Mouse (Mus musculus) stomach, postnatal 0 days (tissue): ENCODE results near the gene Rxrb. TPM values are rescaled to one million over a fixed set of nuclear protein-coding genes. Genes with fewer than 3 reads are reported as not detected.

Experiments used
- ATAC-seq: fragments of 200-750 bp; cut with Nextera tagmentation; 2 replicates; pipeline ENCODE4 v1.8.0; 2017; ENCODE audit not compliant: low FRiP score, low TSS enrichment
- DNase-seq: peaks from one replicate; pipeline ENCODE4 v3.0.0-alpha.2; 2016; ENCODE audit warnings: low spot score
- H3K27ac ChIP-seq: fragments of 300-500 bp; sonication (generic); replicated peaks from 2 replicates; pipeline ENCODE4 v1.5.1; 2014; ENCODE audit warnings: mild to moderate bottlenecking, control low read depth
- H3K27me3 ChIP-seq: fragments of 300-500 bp; sonication (generic); 2 replicates; pipeline ENCODE4 v1.6.1; 2014; ENCODE audit warnings: low read length; ENCODE audit not compliant: control insufficient read depth, insufficient read depth
- H3K36me3 ChIP-seq: fragments of 300-500 bp; sonication (generic); 2 replicates; pipeline ENCODE4 v1.6.1; 2014; ENCODE audit warnings: low read length, mixed read lengths; ENCODE audit not compliant: control insufficient read depth, insufficient read depth
- H3K4me1 ChIP-seq: fragments of 300-500 bp; sonication (generic); replicated peaks from 2 replicates; pipeline ENCODE4 v1.6.1; 2014; ENCODE audit warnings: antibody characterized with exemption; ENCODE audit not compliant: control insufficient read depth, insufficient read depth
- H3K4me2 ChIP-seq: fragments of 300-500 bp; sonication (generic); replicated peaks from 2 replicates; pipeline ENCODE4 v1.6.1; 2014; ENCODE audit warnings: low read depth, mild to moderate bottlenecking, control low read depth, moderate library complexity
- H3K4me3 ChIP-seq: fragments of 300-500 bp; sonication (generic); 2 replicates; pipeline ENCODE4 v1.5.1; 2014; ENCODE audit warnings: low read depth, low read length, control low read depth
- H3K9ac ChIP-seq: fragments of 300-500 bp; sonication (generic); 2 replicates; pipeline ENCODE4 v1.6.1; 2014; ENCODE audit warnings: mild to moderate bottlenecking, low read length, control low read depth, mixed read lengths
- H3K9me3 ChIP-seq: fragments of 300-500 bp; sonication (generic); 2 replicates; pipeline ENCODE4 v1.6.1; 2016; ENCODE audit warnings: low read length; ENCODE audit not compliant: control insufficient read depth
- CTCF ChIP-seq: IDR thresholded peaks from 2 replicates; pipeline ENCODE4 v1.5.1; 2016; ENCODE audit warnings: antibody characterized with exemption, low read depth, mild to moderate bottlenecking, moderate library complexity
- EP300 ChIP-seq: optimal IDR thresholded peaks from 2 replicates; pipeline ENCODE3; 2016; ENCODE audit warnings: antibody characterized with exemption
- WGBS: fragments of 180-500 bp; shearing (Covaris S2); extraction: QIAGEN DNeasy Blood & Tissue Kit; methylation state at CpG from one replicate; pipeline ENCODE4 v1.1.7; 2014; 5-methylcytosine and 5-hydroxymethylcytosine counted together
- polyA plus RNA-seq: library from polyadenylated mRNA; unstranded; fragments of >200 nt; fragmentation: Nextera tagmentation; extraction: Ambion mirVana; gene quantifications from 2 replicates; pipeline ENCODE4 v1.2.1, GENCODE M21; 2015

Gene Rxrb
- polyA plus RNA-seq, 1 experiment from 2014 or later = 25.0 TPM

DNA sequence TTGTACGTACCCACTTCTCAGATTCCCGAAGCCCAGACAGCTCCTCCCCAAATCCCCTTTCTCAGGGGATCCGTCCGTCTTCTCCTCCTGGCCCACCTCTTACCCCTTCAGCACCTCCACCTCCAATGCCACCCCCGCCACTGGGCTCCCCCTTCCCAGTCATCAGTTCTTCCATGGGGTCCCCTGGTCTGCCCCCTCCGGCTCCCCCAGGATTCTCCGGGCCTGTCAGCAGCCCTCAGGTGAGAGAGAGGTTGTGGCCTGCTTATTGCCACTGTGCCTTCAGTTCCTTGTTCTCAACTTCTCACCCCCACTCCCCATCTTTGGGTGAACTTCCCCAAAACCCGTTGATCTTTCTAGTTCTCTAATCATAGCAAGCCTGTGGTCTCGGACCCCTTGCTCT is 1.2 kb downstream of the Rxrb start:
- Histone ChIP-seq H3K4me3 (peak overlapping the region; percentile 86), H3K9ac (peak overlapping the region; percentile 96), H3K4me2 (peak overlapping the region; percentile 93), H3K36me3 (peaks cover 31% of the 10 kb centered on the region), H3K27ac (peak overlapping the region; percentile 98), H3K27me3 (no peaks in the 10 kb centered on the region), H3K4me1 (peaks cover 3% of the 10 kb centered on the region), H3K9me3 (no peaks in the 10 kb centered on the region)
- ATAC-seq (no peak), DNase-seq (no peak)
- TF ChIP-seq CTCF = no peak
- TF ChIP-seq EP300 = no peak
- 43% methylated on average over 9 of the region's 9 CpGs for WGBS

DNA sequence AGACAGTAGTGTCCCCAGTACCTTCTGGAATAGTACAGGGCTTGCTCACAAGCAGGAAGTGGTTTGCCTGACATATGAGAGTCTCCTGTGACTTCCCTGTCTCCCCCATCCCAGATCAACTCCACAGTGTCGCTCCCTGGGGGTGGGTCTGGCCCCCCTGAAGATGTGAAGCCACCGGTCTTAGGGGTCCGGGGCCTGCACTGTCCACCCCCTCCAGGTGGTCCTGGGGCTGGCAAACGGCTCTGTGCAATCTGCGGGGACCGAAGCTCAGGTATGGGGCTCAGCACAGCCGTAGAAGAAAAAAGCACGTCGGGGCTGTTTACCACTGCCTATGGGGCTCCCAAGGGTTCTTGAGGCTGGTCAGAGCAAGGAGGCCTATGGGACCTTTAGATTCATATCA is 1.8 kb downstream of the Rxrb start:
- Histone ChIP-seq H3K36me3 (peaks cover 32% of the 10 kb centered on the region), H3K4me3 (no peak overlapping the region), H3K27me3 (no peaks in the 10 kb centered on the region), H3K4me2 (no peak overlapping the region), H3K27ac (no peak overlapping the region; the same call in 1 of the 2 replicates), H3K4me1 (peaks cover 3% of the 10 kb centered on the region), H3K9me3 (no peaks in the 10 kb centered on the region), H3K9ac (no peak overlapping the region)
- ATAC-seq (no peak), DNase-seq (no peak)
- WGBS = 91% methylated on average over 9 of the region's 9 CpGs
- TF ChIP-seq EP300 (no peak), CTCF (no peak)

DNA sequence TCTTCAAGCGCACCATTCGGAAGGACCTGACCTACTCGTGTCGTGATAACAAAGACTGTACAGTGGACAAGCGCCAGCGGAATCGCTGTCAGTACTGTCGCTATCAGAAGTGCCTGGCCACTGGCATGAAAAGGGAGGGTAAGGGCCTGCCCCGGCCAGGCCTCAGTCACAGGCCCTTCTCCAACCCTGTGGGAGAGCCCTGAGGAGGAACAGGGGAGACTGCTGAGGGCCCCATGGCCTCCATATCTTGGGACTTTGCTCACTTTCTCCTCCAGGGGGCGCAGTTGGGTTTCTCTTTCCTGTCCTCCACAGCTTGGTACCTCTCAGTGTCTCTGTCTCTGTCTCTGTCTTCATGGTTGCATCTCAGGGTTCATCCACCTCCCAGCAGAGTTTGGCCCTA is 2.5 kb downstream of the Rxrb start:
- Histone ChIP-seq H3K9ac (no peak overlapping the region), H3K4me1 (peaks cover 4% of the 10 kb centered on the region), H3K36me3 (peaks cover 26% of the 10 kb centered on the region), H3K9me3 (no peaks in the 10 kb centered on the region), H3K4me2 (no peak overlapping the region), H3K27ac (no peak overlapping the region), H3K27me3 (no peaks in the 10 kb centered on the region), H3K4me3 (no peak overlapping the region)
- ATAC-seq (no peak), DNase-seq (peak; percentile 71)
- peak; percentile 79 for TF ChIP-seq CTCF
- TF ChIP-seq EP300 = no peak
- 80% methylated on average over 10 of the region's 10 CpGs for WGBS

DNA sequence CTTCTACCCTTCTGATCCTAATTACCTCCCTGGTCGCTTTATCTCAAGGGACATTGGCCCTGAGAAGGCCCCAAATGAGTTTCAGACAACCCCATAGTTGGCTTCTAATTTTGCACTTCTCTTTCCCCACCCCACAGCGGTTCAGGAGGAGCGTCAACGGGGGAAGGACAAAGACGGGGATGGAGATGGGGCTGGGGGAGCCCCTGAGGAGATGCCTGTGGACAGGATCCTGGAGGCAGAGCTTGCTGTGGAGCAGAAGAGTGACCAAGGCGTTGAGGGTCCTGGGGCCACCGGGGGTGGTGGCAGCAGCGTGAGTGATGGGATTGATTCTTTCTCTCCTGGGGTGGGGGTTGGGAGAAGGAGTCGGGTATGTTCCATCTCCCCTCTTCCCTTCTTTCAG is 3.9 kb downstream of the Rxrb start:
- peaks cover 2% of the 10 kb centered on the region; the same call in 1 of the 2 replicates for H3K4me1 ChIP-seq
- DNase-seq = no peak
- TF ChIP-seq EP300 (no peak), CTCF (no peak)
- peaks cover 17% of the 10 kb centered on the region for H3K36me3 ChIP-seq
- no peak for ATAC-seq
- no peak overlapping the region for H3K4me2 ChIP-seq
- no peak overlapping the region for H3K27ac ChIP-seq
- no peak overlapping the region for H3K4me3 ChIP-seq
- no peaks in the 10 kb centered on the region for H3K27me3 ChIP-seq
- no peaks in the 10 kb centered on the region for H3K9me3 ChIP-seq
- WGBS = 87% methylated on average over 9 of the region's 9 CpGs
- H3K9ac ChIP-seq = no peak overlapping the region

DNA sequence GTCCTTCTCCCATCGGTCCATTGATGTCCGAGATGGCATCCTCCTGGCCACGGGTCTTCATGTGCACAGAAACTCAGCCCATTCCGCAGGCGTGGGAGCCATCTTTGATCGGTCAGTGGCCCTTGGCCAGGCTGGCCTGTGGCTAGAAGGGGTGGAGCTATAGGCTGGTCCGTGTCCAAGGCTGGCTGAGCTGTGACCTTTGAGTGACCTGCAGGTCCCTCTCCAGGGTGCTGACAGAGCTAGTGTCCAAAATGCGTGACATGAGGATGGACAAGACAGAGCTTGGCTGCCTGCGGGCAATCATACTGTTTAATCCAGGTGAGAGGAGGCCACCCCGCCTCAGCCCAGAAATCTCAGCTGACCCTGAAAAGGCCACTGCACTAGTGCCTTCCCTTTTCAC is 5.0 kb downstream of the Rxrb start:
- Histone ChIP-seq H3K4me3 (no peak overlapping the region), H3K9ac (no peak overlapping the region), H3K4me1 (peaks cover 2% of the 10 kb centered on the region; the same call in 1 of the 2 replicates), H3K27ac (no peak overlapping the region), H3K36me3 (peaks cover 17% of the 10 kb centered on the region), H3K27me3 (no peaks in the 10 kb centered on the region), H3K4me2 (no peak overlapping the region), H3K9me3 (no peaks in the 10 kb centered on the region)
- ATAC-seq (no peak), DNase-seq (no peak)
- 80% methylated on average over 10 of the region's 10 CpGs for WGBS
- no peak for TF ChIP-seq CTCF
- TF ChIP-seq EP300 = no peak

DNA sequence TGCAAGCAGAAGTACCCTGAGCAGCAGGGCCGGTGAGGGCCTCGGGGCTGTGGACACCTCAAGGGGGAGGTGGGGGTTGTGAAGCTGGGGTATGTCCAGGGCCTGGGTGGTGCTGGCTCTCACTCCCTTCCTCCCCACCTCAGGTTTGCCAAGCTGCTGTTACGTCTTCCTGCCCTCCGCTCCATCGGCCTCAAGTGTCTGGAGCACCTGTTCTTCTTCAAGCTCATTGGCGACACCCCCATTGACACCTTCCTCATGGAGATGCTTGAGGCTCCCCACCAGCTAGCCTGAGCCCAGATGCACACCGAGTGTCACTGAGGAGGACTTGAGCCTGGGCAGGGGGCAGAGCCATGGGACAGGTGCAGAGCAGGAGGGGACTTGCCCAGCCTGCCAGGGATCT is 5.6 kb downstream of the Rxrb start:
- no peaks in the 10 kb centered on the region for H3K9me3 ChIP-seq
- no peaks in the 10 kb centered on the region for H3K27me3 ChIP-seq
- H3K4me3 ChIP-seq = no peak overlapping the region
- 84% methylated on average over 7 of the region's 7 CpGs for WGBS
- peaks cover 17% of the 10 kb centered on the region for H3K36me3 ChIP-seq
- DNase-seq (no peak), ATAC-seq (no peak)
- H3K9ac ChIP-seq = no peak overlapping the region
- no peak overlapping the region for H3K4me2 ChIP-seq
- peaks cover 2% of the 10 kb centered on the region; the same call in 1 of the 2 replicates for H3K4me1 ChIP-seq
- TF ChIP-seq CTCF = no peak
- H3K27ac ChIP-seq = no peak overlapping the region
